Mouse (Mus musculus) testis, adult 2 months (tissue): ENCODE data around the gene Kcnq4. TPM values are rescaled to one million over a fixed set of nuclear protein-coding genes. Genes with fewer than 3 reads are reported as not detected.

Source experiments
- H3K27ac ChIP-seq: fragments of 200-500 bp; 2 replicates; pipeline ENCODE4 v1.5.1; 2012; ENCODE audit warnings: low read depth, low read length; ENCODE audit not compliant: control insufficient read depth, insufficient read depth
- H3K27me3 ChIP-seq: fragments of 200-500 bp; 2 replicates; pipeline ENCODE4 v1.6.1; 2012; ENCODE audit warnings: mild to moderate bottlenecking, low read length, moderate library complexity; ENCODE audit not compliant: control insufficient read depth, insufficient read depth
- H3K36me3 ChIP-seq: fragments of 200-500 bp; 2 replicates; pipeline ENCODE4 v1.6.1; 2012; ENCODE audit warnings: mild to moderate bottlenecking, low read length; ENCODE audit not compliant: control insufficient read depth, insufficient read depth
- H3K4me1 ChIP-seq: fragments of 200-500 bp; 2 replicates; pipeline ENCODE4 v1.6.1; 2012; ENCODE audit warnings: low read length; ENCODE audit not compliant: control insufficient read depth, insufficient read depth
- H3K4me3 ChIP-seq: fragments of 200-500 bp; 2 replicates; pipeline ENCODE4 v1.5.1; 2012; ENCODE audit warnings: low read depth, mild to moderate bottlenecking, low read length, moderate library complexity, mixed read lengths; ENCODE audit not compliant: control insufficient read depth
- CTCF ChIP-seq: fragments of 200-500 bp; IDR thresholded peaks from 2 replicates; pipeline ENCODE4 v1.5.1; 2012; ENCODE audit warnings: low read depth, mild to moderate bottlenecking, inconsistent platforms, low read length, moderate library complexity; ENCODE audit not compliant: control insufficient read depth, insufficient read depth, insufficient replicate concordance
- POLR2A ChIP-seq: fragments of 200-500 bp; IDR thresholded peaks from 2 replicates; pipeline ENCODE4 v1.6.1; 2012; ENCODE audit warnings: low read depth, mild to moderate bottlenecking, inconsistent platforms, low read length, moderate library complexity; ENCODE audit not compliant: control insufficient read depth
- polyA plus RNA-seq: library from polyadenylated mRNA; depleted of rRNA; stranded (reverse); fragments of >200 nt; gene quantifications from 2 replicates; pipeline ENCODE4 v1.2.3, GENCODE M21; 2012

The Kcnq4 gene
- polyA plus RNA-seq, 1 experiment: 1.6 TPM

DNA sequence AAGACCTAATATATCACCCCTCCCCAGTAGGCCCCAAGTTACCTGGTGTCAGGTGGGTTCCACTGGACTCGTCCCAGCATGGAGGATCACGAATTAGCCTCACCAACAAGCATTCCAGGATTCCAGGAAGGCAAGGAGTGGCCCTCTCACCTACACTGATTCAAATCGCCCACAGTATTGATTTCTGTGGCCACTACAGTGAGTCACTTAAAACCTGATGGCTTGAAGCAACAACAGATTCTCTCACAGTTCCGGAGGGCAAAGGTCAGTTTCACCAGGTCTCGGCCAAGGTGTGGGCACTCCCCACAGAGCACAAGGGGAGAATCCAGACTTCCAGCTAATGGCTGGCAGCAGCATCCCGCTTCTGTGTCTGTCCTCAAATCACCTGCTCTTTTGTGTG lies 59.1 kb downstream of the Kcnq4 start:
- H3K4me1 ChIP-seq: no peaks in the 10 kb centered on the region
- no peak overlapping the region for H3K4me3 ChIP-seq
- H3K36me3 ChIP-seq: no peaks in the 10 kb centered on the region
- H3K27me3 ChIP-seq: no peaks in the 10 kb centered on the region
- H3K27ac ChIP-seq: no peak overlapping the region
- TF ChIP-seq CTCF (no peak), POLR2A (no peak)

DNA sequence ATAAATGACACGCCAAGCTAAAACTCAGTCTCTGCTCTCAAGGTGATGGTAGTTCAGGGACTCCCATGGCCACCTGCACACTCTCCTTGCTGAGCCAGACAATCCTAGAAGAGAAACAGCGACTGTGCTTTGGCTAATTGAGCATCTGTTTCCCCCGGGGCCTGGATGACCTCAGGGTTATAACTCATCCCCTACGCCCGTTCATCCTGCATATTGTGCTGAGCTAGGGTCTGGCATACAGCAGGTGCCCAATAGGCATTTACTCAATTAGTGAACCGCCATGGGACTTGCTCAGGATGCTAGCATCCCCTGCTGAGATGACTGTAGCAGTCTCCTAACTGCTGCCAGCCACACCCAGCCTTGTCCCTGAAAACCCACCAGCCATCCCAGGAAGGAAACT lies 61.1 kb downstream of the Kcnq4 start:
- Histone ChIP-seq H3K4me1 (peaks cover 2% of the 10 kb centered on the region; the same call in 1 of the 2 replicates), H3K4me3 (no peak overlapping the region), H3K36me3 (no peaks in the 10 kb centered on the region), H3K27me3 (no peaks in the 10 kb centered on the region), H3K27ac (no peak overlapping the region)
- TF ChIP-seq CTCF (no peak), POLR2A (no peak)

DNA sequence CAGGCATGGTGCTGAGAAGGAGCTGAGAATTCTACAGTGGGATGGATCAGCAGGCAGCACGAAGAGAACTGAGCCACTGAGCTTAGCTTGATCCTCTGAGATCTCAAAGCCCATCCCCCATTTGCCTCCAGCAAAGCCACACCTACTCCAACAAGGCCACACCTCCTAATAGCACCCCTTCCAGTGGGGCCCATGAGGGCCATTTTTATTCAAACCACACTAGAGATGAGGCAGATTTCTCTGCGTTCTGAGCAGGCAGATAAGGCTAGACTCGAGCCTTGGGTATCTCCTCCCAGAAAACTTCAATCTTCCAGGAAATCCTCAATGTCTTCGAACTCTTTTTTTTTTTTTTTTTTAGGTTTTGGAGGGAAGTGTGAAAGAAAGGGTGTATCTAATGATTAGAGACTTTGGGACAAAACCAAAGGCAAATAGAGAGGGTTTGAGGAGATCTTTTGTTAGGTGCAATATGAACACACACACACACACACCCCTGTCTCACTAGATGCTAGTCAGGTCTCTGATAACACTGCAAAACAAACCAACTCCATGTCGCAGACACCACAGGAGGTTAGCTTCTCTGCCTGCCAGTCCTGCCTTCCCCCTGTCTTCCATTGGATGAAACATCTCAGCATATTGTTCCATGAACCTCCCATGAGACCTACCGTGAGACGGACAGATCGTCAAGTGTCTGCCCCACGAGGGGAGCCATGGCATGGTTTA lies 65.0 kb downstream of the Kcnq4 start:
- Histone ChIP-seq H3K27ac (no peak overlapping the region), H3K4me1 (peaks cover 2% of the 10 kb centered on the region; the same call in 1 of the 2 replicates), H3K4me3 (no peak overlapping the region), H3K27me3 (no peaks in the 10 kb centered on the region), H3K36me3 (no peaks in the 10 kb centered on the region)
- TF ChIP-seq CTCF: no peak
- no peak for TF ChIP-seq POLR2A

DNA sequence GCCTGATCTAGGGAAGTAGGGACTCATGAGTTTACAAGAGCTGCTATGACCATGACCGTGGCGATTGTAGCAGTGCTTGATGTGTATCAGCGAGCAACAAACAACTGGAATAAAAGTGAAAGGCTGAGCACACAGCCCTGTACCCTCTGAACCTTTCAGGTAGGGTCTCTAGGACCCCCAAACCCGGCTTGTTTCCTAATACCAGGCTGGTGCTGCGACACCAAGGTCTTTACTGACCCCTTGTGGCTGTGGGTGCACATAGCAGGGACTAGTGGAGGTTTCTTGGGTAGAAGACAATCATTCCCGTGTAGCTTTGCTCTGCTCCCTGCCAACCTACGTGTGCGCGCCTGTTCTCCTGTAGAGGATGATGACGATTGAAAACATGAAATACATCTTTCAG lies 66.2 kb downstream of the Kcnq4 start:
- H3K36me3 ChIP-seq: no peaks in the 10 kb centered on the region
- H3K27me3 ChIP-seq: no peaks in the 10 kb centered on the region
- H3K4me1 ChIP-seq: peaks cover 2% of the 10 kb centered on the region; the same call in 1 of the 2 replicates
- no peak overlapping the region for H3K27ac ChIP-seq
- no peak overlapping the region for H3K4me3 ChIP-seq
- TF ChIP-seq POLR2A: no peak
- TF ChIP-seq CTCF: peak; percentile 83; the same call in 1 of the 2 replicates

DNA sequence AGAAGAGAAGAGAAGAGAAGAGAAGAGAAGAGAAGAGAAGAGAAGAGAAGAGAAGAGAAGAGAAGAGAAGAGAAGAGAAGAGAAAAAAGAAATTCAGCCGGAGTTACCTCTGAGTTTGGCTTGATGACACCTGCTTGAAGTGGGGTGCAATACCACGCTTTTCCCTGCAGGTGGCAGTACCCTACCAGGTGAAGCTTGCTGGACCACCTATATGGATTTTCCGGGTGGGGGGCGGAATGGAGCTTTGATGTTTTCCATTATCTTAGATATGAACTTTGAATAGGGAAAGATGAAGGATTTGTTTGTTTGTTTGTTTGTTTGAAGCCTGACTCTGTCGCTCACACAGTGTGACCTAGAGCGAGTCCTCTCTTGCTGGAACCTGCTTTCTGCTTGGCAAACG lies 67.5 kb downstream of the Kcnq4 start:
- Histone ChIP-seq H3K4me1 (peaks cover 2% of the 10 kb centered on the region; the same call in 1 of the 2 replicates), H3K36me3 (no peaks in the 10 kb centered on the region), H3K27ac (no peak overlapping the region), H3K4me3 (peak overlapping the region; percentile 10), H3K27me3 (no peaks in the 10 kb centered on the region)
- TF ChIP-seq POLR2A: no peak
- TF ChIP-seq CTCF: peak; percentile 83; the same call in 1 of the 2 replicates

DNA sequence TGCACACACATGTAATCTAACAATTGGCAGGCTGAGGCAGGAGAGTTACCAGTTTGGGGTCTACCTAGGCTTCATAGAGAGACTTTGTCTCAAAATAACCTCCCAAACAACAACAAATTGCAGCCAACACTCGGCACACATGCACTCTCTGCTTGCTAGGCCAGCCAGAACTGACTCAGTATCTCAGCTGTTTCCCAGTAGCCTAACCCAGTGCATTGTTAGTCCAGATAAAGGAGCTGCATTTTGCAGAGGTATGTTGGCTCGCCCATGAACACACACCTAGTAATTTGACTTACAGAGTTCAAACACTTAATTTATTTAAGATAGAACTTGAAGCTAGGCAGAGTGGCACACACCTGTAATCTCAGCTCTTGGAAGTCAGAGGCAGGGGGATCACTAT lies 72.8 kb downstream of the Kcnq4 start:
- Histone ChIP-seq H3K4me1 (no peaks in the 10 kb centered on the region), H3K27me3 (no peaks in the 10 kb centered on the region), H3K36me3 (no peaks in the 10 kb centered on the region), H3K4me3 (no peak overlapping the region), H3K27ac (no peak overlapping the region)
- no peak for TF ChIP-seq POLR2A
- no peak for TF ChIP-seq CTCF

DNA sequence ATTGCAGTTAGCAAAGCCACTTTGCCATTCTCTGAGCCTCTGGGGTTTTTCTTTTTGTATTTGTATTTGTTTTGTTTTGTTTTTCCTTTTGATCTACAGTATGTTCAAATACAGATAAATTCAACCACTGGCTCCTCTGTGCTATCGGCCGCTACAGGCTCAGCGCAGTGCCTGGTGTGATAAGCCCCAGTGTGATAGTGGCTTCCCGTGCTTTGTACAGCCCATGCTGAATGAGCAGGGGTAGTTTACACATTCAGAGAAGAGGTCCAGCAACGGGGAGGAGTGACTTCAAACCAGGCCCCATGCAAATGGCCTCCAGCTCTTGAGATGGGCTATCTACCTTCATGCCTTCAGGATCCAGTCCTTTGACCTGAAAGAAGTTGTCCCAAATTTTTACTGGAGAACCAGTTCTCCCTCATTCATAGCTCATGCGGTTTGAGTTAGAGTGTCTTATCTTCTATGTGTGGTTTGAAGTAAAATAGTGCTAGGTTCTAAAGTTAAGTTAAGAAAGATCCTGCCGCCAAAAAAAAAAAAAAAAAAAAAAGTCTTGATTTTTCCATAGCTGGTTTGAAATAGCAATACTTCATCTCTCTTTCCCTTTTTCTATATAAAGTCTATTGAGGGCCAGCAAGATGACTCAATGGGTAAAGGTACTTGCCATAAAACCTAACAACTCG lies 73.5 kb downstream of the Kcnq4 start:
- TF ChIP-seq POLR2A (no peak), CTCF (no peak)
- Histone ChIP-seq H3K27me3 (no peaks in the 10 kb centered on the region), H3K4me1 (no peaks in the 10 kb centered on the region), H3K27ac (no peak overlapping the region), H3K36me3 (no peaks in the 10 kb centered on the region), H3K4me3 (no peak overlapping the region)
